Mouse (Mus musculus) small intestine, adult 2 months (tissue): ENCODE results near the gene Pitpnc1. TPM values are rescaled to one million over a fixed set of nuclear protein-coding genes. Genes with fewer than 3 reads are reported as not detected.
A peak's percentile ranks its signal among the peaks of the same experiment; 100 is the strongest.

Experiments
- H3K27ac ChIP-seq: fragments of 200-500 bp; 2 replicates; pipeline ENCODE4 v1.5.1; 2012; ENCODE audit warnings: low read depth, low read length, control low read depth, inconsistent platforms; ENCODE audit not compliant: insufficient read depth
- H3K27me3 ChIP-seq: fragments of 200-500 bp; 2 replicates; pipeline ENCODE4 v1.6.1; 2012; ENCODE audit warnings: mild to moderate bottlenecking, moderate library complexity, low read length, inconsistent platforms; ENCODE audit not compliant: control insufficient read depth, insufficient read depth
- H3K36me3 ChIP-seq: fragments of 200-500 bp; 2 replicates; pipeline ENCODE4 v1.6.1; 2012; ENCODE audit warnings: mild to moderate bottlenecking, low read length, control low read depth, inconsistent platforms; ENCODE audit not compliant: control insufficient read depth, insufficient read depth
- H3K4me1 ChIP-seq: fragments of 200-500 bp; 2 replicates; pipeline ENCODE4 v1.6.1; 2012; ENCODE audit warnings: low read length, inconsistent platforms, mixed read lengths; ENCODE audit not compliant: control insufficient read depth, insufficient read depth, insufficient read length
- H3K4me3 ChIP-seq: fragments of 200-500 bp; 2 replicates; pipeline ENCODE4 v1.5.1; 2012; ENCODE audit warnings: low read depth, mild to moderate bottlenecking, control low read depth, inconsistent platforms, low read length, moderate library complexity
- CTCF ChIP-seq: fragments of 200-500 bp; IDR thresholded peaks from 2 replicates; pipeline ENCODE4 v1.5.1; 2012; ENCODE audit warnings: low read depth, mild to moderate bottlenecking, control low read depth, inconsistent platforms, low read length, moderate library complexity, mixed read lengths; ENCODE audit not compliant: insufficient replicate concordance, insufficient read length; ENCODE audit errors: extremely low read depth
- POLR2A ChIP-seq: fragments of 200-500 bp; IDR thresholded peaks from 2 replicates; pipeline ENCODE4 v1.6.1; 2012; ENCODE audit warnings: low read depth, mild to moderate bottlenecking, control low read depth, inconsistent platforms, low read length, moderate library complexity
- WGBS: fragments of 180-500 bp; shearing (Covaris S2); methylation state at CpG from one replicate; pipeline ENCODE4 v1.1.7; 2018; 5-methylcytosine and 5-hydroxymethylcytosine counted together
- polyA plus RNA-seq: library from polyadenylated mRNA; depleted of rRNA; stranded (reverse); fragments of >200 nt; gene quantifications from 2 replicates; pipeline ENCODE4 v1.2.3, GENCODE M21; 2012

Gene Pitpnc1
- polyA plus RNA-seq, 1 experiment, result 1.5 TPM

- H3K36me3 ChIP-seq, result no peaks in the 10 kb centered on the region
- H3K4me1 ChIP-seq, result no peaks in the 10 kb centered on the region
- H3K4me3 ChIP-seq, result peak overlapping the region; percentile 18
- H3K27me3 ChIP-seq, result no peaks in the 10 kb centered on the region
- no peak for TF ChIP-seq CTCF
- no peak for TF ChIP-seq POLR2A
- WGBS, result 15% methylated on average over 14 of the region's 14 CpGs
- no peak overlapping the region for H3K27ac ChIP-seq
Observed at GRCm38 (mm10) chr11:107413251-107413655, 57.2 kb downstream of the Pitpnc1 start.

DNA sequence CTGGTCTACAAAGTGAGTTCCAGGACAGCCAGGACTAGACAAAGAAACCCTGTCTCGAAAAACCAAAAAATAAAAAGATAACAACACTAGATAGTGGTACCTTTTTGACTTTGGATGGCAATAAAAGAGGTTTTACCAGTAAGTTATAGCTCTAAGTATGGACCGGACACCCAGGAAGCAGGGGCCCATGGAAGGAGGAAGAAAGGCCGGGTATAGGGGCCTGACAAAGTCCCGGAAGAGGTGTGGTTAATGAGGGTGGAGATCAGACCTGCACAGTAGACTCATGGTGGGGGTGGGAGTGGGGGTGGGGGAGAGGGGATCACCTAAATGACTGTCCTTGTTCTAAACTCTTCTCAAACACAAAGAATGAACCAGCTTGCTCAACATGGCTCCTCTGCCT lies 58.4 kb downstream of the Pitpnc1 start:
- Histone ChIP-seq H3K36me3 (no peaks in the 10 kb centered on the region), H3K4me3 (no peak overlapping the region), H3K4me1 (no peaks in the 10 kb centered on the region), H3K27me3 (no peaks in the 10 kb centered on the region), H3K27ac (no peak overlapping the region)
- TF ChIP-seq POLR2A (no peak), CTCF (no peak)
- 79% methylated on average over 4 of the region's 4 CpGs for WGBS

- no peak for TF ChIP-seq POLR2A
- TF ChIP-seq CTCF, result no peak
- no peaks in the 10 kb centered on the region for H3K36me3 ChIP-seq
- no peak overlapping the region for H3K4me3 ChIP-seq
- no peak overlapping the region for H3K27ac ChIP-seq
- 79% methylated on average over 9 of the region's 9 CpGs for WGBS
- H3K4me1 ChIP-seq, result no peaks in the 10 kb centered on the region
- H3K27me3 ChIP-seq, result no peaks in the 10 kb centered on the region
Observed at GRCm38 (mm10) chr11:107411576-107411975, 58.9 kb downstream of the Pitpnc1 start.

GRCm38 (mm10) chr11:107410804-107411203 lies 59.7 kb downstream of the Pitpnc1 start:
- Histone ChIP-seq H3K4me3 (no peak overlapping the region), H3K27me3 (no peaks in the 10 kb centered on the region), H3K4me1 (no peaks in the 10 kb centered on the region), H3K36me3 (no peaks in the 10 kb centered on the region), H3K27ac (no peak overlapping the region)
- WGBS, result 83% methylated on average over 7 of the region's 7 CpGs
- TF ChIP-seq POLR2A (no peak), CTCF (no peak)

DNA sequence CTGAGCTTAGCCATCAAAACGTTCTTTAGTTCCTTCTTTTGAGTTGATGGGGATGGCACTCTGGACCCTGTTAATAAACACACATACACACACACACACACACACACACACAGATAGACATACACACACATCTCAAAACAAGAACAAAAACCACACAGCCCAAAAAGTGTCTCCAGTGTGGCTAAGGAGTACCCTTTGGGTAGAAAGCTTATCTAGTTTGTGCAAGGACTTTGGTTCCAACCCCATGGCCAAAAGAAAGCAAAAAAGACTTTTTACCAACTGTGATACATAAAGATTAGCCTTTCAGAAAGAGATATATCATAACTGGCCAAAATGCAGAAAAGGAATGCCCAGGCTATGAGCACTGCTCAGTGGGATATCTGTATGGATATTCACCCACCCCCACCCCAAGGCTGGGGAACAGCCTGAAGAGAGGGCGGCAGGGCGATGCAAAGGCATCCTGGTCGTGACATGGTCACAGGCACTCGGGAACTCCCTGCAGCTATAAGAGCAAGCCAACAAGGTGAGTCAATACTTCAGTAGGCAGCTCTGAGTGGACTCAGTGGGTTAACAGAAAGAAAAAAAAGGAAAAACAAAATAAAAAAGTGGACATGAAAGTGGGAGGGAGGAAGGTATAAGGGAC lies 60.3 kb downstream of the Pitpnc1 start:
- WGBS, result 82% methylated on average over 5 of the region's 5 CpGs
- Histone ChIP-seq H3K4me3 (no peak overlapping the region), H3K27me3 (no peaks in the 10 kb centered on the region), H3K36me3 (no peaks in the 10 kb centered on the region), H3K4me1 (no peaks in the 10 kb centered on the region), H3K27ac (no peak overlapping the region)
- no peak for TF ChIP-seq POLR2A
- TF ChIP-seq CTCF, result no peak

GRCm38 (mm10) chr11:107408886-107409285 lies 61.6 kb downstream of the Pitpnc1 start:
- no peaks in the 10 kb centered on the region for H3K27me3 ChIP-seq
- H3K36me3 ChIP-seq, result no peaks in the 10 kb centered on the region
- H3K4me3 ChIP-seq, result no peak overlapping the region
- no peaks in the 10 kb centered on the region for H3K4me1 ChIP-seq
- no peak overlapping the region for H3K27ac ChIP-seq
- WGBS, result 71% methylated on average over 7 of the region's 7 CpGs
- TF ChIP-seq CTCF, result no peak
- no peak for TF ChIP-seq POLR2A

GRCm38 (mm10) chr11:107407698-107408097 lies 62.8 kb downstream of the Pitpnc1 start:
- H3K4me3 ChIP-seq, result no peak overlapping the region
- TF ChIP-seq POLR2A (no peak), CTCF (no peak)
- WGBS, result 78% methylated on average over 9 of the region's 9 CpGs
- H3K36me3 ChIP-seq, result no peaks in the 10 kb centered on the region
- H3K27me3 ChIP-seq, result no peaks in the 10 kb centered on the region
- no peaks in the 10 kb centered on the region for H3K4me1 ChIP-seq
- H3K27ac ChIP-seq, result peak overlapping the region; percentile 59; the same call in 1 of the 2 replicates
